Mouse (Mus musculus): ENCODE results near the gene Ccdc124. TPM values are rescaled to one million over a fixed set of nuclear protein-coding genes. Genes with fewer than 3 reads are reported as not detected.

Gene Ccdc124
- 10 to 100 TPM; 46.6 to 47.7 TPM for total RNA-seq (2021)

DNA sequence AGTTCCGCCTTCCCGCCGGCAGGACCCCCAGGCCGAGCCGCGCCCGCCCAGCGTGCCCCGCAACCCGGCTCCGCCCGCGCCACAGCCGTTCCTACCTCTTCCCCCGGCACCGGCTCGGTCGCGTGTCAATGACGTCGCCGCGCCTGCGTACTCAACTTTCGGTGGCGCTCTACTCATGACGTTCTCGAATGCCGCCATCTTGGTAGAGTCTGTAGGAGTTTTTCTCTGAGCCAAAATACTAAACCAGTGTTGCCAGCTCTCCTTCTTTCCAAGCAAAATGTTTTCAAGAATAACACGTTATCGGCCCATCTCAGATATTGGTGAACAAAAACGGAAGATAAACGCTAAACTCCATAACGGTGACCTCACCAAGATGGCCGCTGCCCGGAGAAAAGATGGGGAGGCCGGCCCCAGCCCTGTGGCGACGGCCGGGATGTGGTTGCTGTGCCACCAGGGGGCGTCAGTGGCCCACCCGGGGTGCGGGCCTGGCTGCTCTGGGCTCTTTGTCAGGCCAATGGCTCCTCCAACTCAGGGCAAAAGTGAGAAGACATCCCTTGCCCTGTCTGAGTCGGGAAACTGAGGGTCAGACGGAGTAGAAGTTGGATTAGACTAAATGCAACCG lies at the start of gene Ccdc124:
TSS of gene Ccdc124 (minus strand) at position 572 of the 622 bp plus-strand sequence.
- peak; percentile 91 for DNase-seq (ENCODE audit: low spot score)
- intact Hi-C loops (cut with DNase I), result loop anchor here (1.0 kb wide), 1 partner anchor 20 kb away; no protein-coding TSS in a partner anchor

DNA sequence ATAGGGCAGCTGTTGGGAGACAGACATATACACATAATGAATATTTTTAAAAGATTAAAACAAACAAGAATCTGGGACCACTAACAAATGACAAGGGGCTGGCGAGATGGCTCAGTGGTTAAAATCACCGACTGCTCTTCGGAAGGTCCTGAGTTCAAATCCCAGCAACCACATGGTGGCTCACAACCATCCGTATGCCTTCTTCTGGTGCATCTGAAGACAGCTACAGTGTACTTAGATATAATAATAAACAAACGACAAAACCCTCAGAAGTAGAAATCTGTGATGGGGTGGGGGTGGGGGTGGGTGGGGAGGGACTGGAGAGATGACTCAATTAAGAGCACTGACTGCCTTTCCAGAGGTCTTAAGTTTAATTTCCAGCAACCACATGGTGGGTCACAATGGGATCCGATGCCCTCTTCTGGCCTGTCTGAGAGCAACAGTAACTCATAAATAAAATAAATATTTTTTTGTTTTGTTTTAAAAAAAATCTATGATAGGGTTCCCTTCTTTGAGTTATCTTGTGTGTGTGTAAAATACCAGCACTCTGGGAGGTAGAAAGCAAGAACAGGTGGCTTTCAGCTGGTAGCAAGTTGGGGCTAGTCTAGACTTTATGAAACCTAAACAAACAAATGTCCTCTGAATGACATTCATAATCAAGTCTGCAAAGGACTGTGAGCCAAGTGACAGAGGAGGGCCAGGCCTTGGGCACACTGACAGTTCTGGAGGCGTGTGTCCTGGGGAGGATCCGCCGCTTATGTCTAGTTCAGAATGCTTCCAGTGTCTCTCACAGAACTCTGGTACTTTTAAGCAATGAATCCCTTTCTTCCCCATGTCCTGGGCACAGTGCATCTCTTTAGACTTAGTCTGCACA lies 46.6 kb upstream of the Ccdc124 start:
- no peak for DNase-seq (ENCODE audit: low spot score)
- intact Hi-C loops (cut with DNase I), result loop anchor here (10.0 kb wide), 1 partner anchor 425 kb away; no protein-coding TSS in a partner anchor

DNA sequence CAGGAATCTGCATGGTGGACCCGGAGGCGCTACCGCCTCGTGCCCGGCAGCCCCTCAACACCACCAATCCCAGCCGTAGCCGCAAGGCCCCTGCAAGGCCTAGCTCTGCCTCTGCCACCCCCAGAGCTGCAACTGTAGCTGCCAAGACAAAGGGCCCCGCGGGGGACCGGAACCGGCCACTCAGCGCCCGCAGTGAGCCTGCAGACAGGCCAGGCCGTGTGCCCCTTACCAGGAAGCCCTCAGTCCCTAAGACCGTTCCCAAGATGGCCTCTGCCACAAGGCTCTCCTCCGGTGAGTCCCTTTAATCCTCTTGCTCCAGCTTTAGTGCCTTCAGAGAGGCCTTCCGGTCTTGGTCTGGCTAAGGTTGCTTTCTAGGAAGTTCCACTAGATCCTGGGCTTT lies 41.0 kb upstream of the Ccdc124 start:
- intact Hi-C loops (cut with DNase I), result no loop called here
- no peak for DNase-seq (ENCODE audit: low spot score)

DNA sequence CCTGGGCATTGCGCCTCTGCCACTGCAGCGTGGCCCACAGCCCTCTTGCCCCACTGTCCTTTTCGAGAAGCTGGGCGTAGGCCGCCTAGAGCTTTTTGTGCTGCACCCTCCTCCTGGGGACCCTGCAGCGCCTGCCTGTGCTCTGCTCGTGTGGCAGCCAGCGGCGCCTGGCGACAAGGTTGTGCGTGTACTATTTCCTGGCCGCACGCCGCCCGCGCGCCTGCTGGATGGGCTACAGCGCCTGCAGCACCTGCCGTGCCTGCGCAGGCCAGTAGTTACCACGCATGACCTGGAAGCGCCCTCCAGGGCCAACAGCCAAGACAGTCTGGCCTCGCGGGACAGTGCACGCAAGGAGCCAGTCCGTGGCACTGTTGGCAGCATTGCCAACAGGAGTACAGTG lies 39.8 kb upstream of the Ccdc124 start:
- no peak for DNase-seq (ENCODE audit: low spot score)
- intact Hi-C loops (cut with DNase I), result no loop called here

DNA sequence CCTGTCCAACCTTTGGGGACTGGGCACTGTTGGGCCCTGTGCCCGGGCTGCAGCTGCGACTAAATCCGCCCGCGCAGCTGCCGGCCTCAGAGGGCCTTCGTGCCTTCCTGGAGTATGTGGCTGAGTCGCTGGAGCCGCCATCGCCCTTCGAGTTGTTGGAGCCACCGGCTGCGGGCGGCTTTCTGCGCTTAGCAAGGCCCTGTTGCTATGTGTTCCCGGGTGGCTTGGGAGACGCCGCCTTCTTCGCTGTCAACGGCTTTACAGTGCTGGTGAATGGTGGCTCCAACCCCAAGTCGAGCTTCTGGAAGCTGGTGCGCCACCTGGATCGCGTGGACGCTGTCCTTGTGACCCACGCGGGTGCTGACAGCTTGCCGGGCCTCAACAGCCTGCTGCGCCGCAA lies 39.2 kb upstream of the Ccdc124 start:
- no peak for DNase-seq (ENCODE audit: low spot score)
- intact Hi-C loops (cut with DNase I), result no loop called here

DNA sequence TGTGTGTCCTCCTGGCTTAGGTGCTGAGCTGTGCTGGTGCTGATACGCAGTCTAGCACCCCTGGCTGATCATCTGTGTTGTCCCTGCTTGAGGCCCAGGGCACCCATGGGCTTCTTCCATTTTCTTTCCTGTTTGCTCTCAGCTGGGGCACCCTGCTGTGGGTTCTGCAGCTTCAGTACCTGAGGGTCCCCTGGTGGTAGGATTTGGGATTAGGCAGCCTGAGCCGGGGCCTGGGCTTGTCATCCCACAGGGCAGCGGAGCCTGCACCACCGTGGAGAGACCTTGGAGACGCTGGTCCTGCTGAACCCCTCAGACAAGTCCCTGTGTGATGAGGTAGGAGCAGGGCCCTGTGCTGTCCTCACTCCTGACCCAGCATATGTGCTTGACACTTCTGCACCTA lies 37.9 kb upstream of the Ccdc124 start:
- no peak for DNase-seq (ENCODE audit: low spot score)
- intact Hi-C loops (cut with DNase I), result no loop called here

DNA sequence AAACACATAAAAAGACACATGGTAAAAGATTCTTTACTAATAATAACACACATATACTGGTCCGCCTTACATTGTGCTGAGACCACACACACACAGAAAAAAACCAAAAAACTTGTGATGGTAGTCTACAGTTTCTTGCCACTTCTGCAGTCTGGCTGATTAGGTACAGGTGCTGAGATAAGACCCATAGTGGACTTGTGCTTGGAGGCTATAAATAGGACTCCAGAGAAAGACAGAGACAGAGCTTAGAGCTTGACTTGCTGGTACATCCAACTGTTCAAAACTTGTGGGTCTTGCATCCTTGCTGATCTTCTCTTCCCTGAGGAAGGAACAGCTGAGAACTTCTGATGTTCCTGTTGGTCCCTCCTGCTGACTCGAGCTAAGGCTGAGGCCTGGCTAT lies 33.8 kb upstream of the Ccdc124 start:
- intact Hi-C loops (cut with DNase I), result no loop called here
- no peak for DNase-seq (ENCODE audit: low spot score)

DNA sequence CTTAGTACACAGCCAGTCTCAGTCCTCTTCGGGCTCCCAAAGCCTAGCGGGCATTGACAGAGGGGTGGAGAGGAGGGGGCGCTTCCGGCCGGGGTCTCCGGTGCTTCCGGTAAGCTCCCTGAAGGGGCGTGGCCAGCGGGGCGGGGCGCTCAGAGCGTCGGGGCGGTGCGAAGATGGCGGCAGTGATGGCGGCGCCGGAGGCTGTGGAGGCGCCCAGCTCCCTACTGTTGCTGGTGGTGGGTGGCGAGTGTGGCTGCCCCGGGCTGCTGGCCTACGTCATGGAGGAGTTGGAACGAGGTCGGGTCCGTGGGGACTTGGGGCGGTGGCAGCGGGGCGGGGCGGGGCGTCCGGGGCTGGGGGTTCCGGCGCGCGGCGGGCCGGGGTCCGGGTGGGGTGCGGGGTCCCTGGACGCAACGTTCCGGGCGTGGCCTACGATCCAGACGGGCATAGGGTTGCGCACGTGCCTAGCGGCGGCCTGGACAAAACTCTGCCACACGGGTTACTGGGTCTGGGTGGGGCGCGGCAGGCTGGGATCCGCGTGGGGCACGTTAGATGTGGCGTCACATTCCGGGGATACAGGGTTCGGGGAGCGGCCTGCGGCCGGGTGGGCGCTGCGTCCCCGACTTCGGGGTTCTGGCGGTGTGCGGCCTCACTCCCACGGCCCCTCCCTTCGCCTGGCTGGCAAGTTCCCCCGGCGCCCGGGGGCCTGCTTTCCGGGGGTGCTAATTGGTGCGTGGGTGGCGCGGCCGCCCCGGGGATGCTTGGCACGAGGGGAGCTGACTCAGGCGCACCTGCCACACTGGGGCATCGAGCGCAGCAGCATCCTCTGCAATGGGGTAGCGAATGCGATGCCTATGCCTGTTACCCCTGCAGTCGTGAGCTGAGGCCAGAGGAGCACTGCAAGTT lies 32.3 kb upstream of the Ccdc124 start, which contains the start of gene Map1s:
TSS of gene Map1s (plus strand) at position 102 of the 906 bp plus-strand sequence.
- intact Hi-C loops (cut with DNase I), result no loop called here
- DNase-seq (ENCODE audit: low spot score), result peak; percentile 43

DNA sequence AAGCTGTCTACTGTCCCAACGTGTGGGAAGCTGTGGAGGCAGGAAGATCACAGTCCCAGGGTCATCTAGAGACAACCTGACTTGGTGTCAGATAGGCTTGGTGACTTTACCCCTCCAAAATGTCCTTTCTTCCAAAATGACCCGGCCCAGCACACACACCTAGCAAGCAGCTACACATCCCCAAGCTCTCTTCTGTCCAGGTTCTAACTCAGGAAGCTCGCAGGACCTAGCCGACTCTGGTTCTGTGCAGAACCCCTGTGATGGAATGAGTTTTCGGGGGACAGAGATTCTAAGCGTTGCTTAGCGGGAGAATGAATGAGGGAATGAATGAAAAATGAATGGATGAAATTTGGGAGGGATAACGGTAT lies 31.7 kb upstream of the Ccdc124 start:
- intact Hi-C loops (cut with DNase I), result no loop called here
- no peak for DNase-seq (ENCODE audit: low spot score)

DNA sequence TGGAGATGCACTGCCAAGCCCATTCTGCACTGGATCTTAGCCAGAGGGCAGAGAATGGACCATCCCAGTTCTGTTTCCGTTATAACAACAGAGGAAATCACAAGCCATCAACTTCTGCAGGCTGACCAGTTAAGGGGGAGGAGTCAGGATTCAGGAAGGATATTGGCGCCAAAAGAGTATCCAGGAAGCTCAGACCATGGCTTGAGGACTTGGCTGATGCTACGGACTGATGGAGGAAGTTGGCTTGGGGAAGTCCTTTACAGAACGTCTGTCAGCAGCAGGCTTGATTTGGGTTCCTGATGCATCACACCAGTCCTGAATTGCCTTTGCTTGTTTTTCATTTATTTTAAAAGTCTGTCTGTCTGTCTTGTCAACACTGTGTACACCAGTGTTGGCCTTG lies 30.8 kb upstream of the Ccdc124 start:
- DNase-seq (ENCODE audit: low spot score), result no peak
- intact Hi-C loops (cut with DNase I), result loop anchor here (5.0 kb wide), 1 partner anchor 298 kb away; no protein-coding TSS in a partner anchor

DNA sequence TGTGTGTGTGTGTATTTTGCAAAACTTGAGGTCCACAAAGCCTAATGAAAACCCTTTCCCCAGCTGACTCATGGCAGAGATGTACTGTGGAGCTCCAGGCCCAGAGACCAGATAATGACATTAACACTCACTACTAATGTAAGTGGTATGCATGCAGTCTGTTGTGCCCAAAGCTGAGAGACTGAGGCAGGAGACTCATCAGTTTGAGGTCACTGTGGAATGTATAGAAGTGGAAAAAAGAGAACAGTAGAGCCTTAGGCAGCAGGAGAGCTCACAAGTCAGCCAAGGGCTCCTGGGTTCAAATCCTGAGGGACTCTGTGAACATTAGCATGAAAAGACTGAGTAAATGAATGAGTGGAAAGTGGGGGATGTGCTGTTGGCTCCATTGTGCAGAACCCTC lies 29.8 kb upstream of the Ccdc124 start:
- intact Hi-C loops (cut with DNase I), result loop anchor here (5.0 kb wide), 1 partner anchor 299 kb away; no protein-coding TSS in a partner anchor
- DNase-seq (ENCODE audit: low spot score), result no peak

DNA sequence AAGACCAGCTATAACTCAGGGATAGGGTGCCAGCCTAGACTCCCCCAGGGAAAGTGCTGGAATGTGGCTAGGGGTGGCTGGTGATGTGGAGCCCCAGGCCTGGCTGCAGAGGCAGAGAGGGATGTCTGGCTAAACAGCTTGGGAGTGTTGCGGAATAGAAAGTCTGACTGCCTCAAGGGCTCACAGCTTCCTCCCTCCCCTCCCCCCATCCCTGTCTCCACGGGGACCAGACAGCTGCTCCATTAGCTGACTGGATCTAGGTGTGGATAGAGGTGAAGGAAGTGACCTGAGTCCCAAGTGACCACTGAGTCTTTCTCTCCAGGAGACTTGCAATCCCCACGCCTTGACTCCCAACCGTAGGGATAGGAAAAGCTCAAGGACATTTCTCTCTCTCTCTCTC lies 29.4 kb upstream of the Ccdc124 start:
- intact Hi-C loops (cut with DNase I), result loop anchor here (5.0 kb wide), 1 partner anchor 299 kb away; no protein-coding TSS in a partner anchor
- DNase-seq (ENCODE audit: low spot score), result no peak

DNA sequence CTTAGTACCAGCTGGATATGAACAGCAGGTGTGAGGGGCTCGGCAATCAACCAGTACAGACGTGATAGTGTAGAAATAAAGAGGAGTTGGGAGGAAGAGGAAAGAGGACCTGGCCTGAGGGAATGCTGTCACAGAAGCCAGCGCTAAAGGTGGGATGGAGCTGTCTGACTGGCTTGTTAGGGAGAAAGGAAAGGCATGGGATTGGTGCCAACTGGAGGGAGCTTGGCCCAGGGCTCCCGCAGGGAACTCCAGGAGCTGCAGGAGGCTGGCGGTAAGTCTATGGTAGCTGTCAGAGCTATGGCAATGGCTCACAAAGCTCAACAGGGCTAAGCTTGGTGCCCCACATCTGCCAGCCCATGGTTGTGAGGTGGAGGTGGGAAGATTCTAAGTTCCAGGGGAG lies 28.5 kb upstream of the Ccdc124 start:
- no peak for DNase-seq (ENCODE audit: low spot score)
- intact Hi-C loops (cut with DNase I), result loop anchor here (5.0 kb wide), 1 partner anchor 300 kb away; no protein-coding TSS in a partner anchor

DNA sequence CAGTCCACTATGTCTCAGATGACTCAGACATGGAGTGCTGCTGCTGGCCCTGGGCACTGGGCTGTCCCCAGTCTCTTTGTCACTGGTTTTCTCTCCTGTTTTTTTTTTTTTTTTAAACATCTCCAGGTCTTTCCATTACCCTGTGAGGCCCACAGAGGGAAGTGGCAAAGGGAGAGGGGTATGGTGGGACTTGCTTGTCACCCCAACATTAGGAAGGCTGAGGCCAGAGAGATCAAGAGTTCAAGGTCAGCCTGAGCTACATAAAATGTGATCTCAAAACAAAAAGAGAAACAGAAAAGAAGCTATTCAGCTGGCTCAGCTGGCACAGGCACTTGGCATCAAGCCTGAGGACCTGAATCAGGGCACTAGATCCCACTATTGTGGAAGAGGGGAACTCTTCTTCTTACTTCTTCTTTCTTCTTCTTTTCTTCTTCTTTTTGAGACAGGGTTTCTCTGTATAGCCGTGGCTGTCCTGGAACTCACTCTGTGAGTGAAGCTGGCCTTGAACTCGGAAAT lies 27.2 kb upstream of the Ccdc124 start:
- intact Hi-C loops (cut with DNase I), result loop anchor here (5.0 kb wide), 1 partner anchor 301 kb away; no protein-coding TSS in a partner anchor

DNA sequence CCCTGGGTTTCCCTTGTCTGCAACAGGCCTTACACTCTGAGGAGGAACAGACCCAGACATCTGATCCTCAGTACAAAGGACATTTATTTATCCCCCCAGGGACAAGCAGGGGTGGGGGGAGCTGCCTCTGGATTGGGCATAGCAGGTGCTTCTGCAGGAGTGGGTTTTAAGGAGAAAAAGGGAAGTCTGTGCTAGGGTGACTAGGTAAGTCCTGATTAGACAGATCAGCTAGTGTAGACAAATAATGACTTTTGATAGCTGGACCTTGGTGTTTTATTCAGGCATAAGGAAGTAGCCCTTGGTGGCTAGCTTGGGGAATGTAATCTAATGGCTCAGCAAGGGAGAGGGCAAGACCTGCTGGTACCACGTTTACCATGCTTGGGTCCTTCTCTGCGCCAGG lies 25.5 kb upstream of the Ccdc124 start:
- DNase-seq (ENCODE audit: low spot score), result no peak
- intact Hi-C loops (cut with DNase I), result loop anchor here (2.0 to 10.0 kb wide), 2 partner anchors 66 to 576 kb away; no protein-coding TSS in a partner anchor

More for the DNA sequence above, 27.2 kb upstream of the Ccdc124 start:
- no peak for DNase-seq (ENCODE audit: low spot score)

DNA sequence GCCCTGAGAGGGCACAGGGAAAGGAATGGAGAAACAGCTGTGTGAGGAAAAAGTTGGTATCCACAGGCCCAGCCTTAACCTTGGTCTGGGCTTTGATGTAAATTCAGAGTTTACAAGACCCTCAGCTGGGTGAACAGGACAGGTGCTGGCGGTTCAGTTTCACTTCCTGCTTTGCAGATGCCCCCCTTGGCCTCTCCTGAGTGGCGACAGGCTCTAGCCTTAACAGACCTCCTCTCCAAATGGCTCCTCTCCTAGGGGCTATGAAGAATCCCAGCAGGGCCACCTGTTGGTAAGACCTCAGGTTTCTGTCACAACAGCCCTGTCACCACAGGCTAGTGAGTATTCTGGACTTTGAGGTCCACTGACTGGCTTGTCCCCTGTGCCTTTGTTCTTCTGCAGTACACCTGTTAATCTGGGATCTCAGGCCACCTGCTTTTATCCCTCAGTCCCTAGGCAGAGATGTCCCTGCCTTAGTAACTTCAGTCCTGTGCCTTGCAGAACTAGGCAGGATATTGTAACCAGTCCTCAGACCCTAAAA lies 25.0 kb upstream of the Ccdc124 start:
- DNase-seq (ENCODE audit: low spot score), result no peak
- intact Hi-C loops (cut with DNase I), result loop anchor here (2.0 to 10.0 kb wide), 2 partner anchors 66 to 576 kb away; no protein-coding TSS in a partner anchor

DNA sequence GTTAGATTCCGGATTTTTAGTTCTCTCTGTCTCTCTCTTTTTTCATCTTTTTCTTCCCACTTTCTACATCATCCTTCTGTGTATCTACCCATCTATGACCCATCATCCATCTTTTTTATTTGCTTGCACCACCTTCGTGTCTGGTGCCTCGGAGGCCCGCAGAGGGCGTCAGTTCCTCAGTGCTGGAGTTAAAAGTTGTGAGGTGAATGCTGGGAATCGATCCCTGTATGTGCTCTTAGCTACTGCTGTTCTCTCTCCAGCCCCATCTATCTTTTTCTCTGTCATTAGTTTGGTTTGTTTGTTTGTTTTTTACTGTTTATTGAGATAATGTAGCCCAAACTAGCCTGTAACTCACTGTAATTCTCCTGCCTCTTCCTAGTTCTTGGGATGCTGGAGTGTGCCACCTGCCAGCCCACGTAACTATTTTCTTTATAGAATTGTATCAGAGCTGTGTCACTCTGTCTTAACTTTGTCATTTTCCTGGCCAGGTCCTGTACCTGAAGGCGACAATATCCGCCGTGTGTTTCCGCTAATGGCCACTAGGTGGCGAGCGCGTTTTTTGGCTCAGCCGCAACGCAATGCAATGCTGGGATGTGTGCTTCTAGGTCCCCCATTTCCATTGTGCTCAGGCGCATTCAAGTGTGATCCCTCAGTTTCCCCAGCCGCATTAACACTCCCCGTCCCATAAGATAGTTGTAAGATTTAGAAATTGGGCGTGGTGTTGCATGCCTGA lies 24.1 kb upstream of the Ccdc124 start:
- intact Hi-C loops (cut with DNase I), result loop anchor here (2.0 to 10.0 kb wide), 2 partner anchors 67 to 577 kb away; no protein-coding TSS in a partner anchor

DNA sequence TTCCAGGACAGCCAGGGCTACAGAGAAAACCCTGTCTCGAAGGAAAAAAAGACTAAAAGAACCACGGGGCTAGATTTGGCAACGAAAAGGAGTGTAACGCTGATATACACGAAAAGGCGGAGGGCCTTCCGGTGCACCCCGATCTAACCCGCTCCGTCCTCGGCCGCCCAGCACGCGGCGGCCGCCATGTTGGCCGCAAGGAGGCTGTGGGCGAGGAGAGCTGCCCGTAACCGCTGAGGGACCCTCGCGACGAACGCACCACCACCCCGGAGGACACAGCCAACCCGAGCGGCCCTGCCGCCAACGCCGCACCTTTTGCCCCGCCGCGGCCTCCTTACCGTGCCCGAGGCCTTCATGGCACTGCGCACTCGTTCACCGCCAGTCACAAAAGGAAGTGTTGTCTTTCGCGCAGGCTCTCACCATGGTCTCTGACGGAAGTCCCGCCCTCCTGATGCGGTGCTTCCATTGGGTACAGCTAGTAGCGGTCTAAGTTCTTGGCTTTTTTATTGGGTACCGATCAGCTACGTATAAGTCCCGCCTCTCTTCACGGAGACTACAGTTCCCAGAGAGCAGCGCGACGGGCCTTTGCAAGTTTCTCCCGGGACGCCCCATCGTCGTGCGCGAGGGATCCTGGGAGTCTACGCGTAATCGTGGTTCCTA lies 23.4 kb upstream of the Ccdc124 start, which contains the start of gene Rpl18a:
TSS of gene Rpl18a (minus strand) at position 392 of the 660 bp plus-strand sequence.
- intact Hi-C loops (cut with DNase I), result loop anchor here (10.0 kb wide), 1 partner anchor 578 kb away; no protein-coding TSS in a partner anchor
- DNase-seq (ENCODE audit: low spot score), result peak; percentile 95

More for the DNA sequence above, 24.1 kb upstream of the Ccdc124 start:
- peak; percentile 68 for DNase-seq (ENCODE audit: low spot score)

All from heart, postnatal 25 days (tissue).